Mouse (Mus musculus) Muller cell, postnatal 12 days (primary cell): ENCODE results near the gene Tbc1d8.

ENCODE experiments used
- DNase-seq: peaks from one replicate; pipeline ENCODE4 v3.0.0-alpha.2; 2015; ENCODE audit errors: inconsistent ontology term

Gene Tbc1d8

GRCm38 (mm10) chr1:39478896-39479200 lies 293 bp upstream of the Tbc1d8 start:
- DNase-seq, result no peak

GRCm38 (mm10) chr1:39477064-39477463 lies 1.5 kb downstream of the Tbc1d8 start:
- DNase-seq, result no peak

GRCm38 (mm10) chr1:39476341-39476740 lies 2.2 kb downstream of the Tbc1d8 start:
- DNase-seq, result no peak

- no peak for DNase-seq
Observed at GRCm38 (mm10) chr1:39474516-39474915, 4.0 kb downstream of the Tbc1d8 start.

GRCm38 (mm10) chr1:39471298-39471902 lies 7.2 kb downstream of the Tbc1d8 start:
- DNase-seq, result no peak

GRCm38 (mm10) chr1:39468982-39469381 lies 9.6 kb downstream of the Tbc1d8 start:
- DNase-seq, result no peak

- DNase-seq, result no peak
Observed at GRCm38 (mm10) chr1:39466526-39466925, 12.0 kb downstream of the Tbc1d8 start.

GRCm38 (mm10) chr1:39464760-39465159 lies 13.8 kb downstream of the Tbc1d8 start:
- DNase-seq, result no peak

GRCm38 (mm10) chr1:39462937-39463444 lies 15.6 kb downstream of the Tbc1d8 start:
- DNase-seq, result no peak

- DNase-seq, result no peak
Observed at GRCm38 (mm10) chr1:39462036-39462435, 16.5 kb downstream of the Tbc1d8 start.

GRCm38 (mm10) chr1:39460495-39460894 lies 18.1 kb downstream of the Tbc1d8 start:
- DNase-seq, result no peak

GRCm38 (mm10) chr1:39457887-39458874 lies 20.4 kb downstream of the Tbc1d8 start:
- no peak for DNase-seq

GRCm38 (mm10) chr1:39456421-39456853 lies 22.1 kb downstream of the Tbc1d8 start:
- no peak for DNase-seq

GRCm38 (mm10) chr1:39455350-39456023 lies 23.1 kb downstream of the Tbc1d8 start:
- DNase-seq, result no peak

- no peak for DNase-seq
Observed at GRCm38 (mm10) chr1:39454783-39455175, 23.8 kb downstream of the Tbc1d8 start.

- DNase-seq, result no peak
Observed at GRCm38 (mm10) chr1:39454108-39454782, 24.3 kb downstream of the Tbc1d8 start.

GRCm38 (mm10) chr1:39452203-39452602 lies 26.4 kb downstream of the Tbc1d8 start:
- DNase-seq, result no peak

GRCm38 (mm10) chr1:39450069-39450728 lies 28.4 kb downstream of the Tbc1d8 start:
- no peak for DNase-seq

- no peak for DNase-seq
Observed at GRCm38 (mm10) chr1:39449251-39449790, 29.2 kb downstream of the Tbc1d8 start.

- DNase-seq, result no peak
Observed at GRCm38 (mm10) chr1:39448819-39449218, 29.7 kb downstream of the Tbc1d8 start.

- no peak for DNase-seq
Observed at GRCm38 (mm10) chr1:39448238-39448637, 30.3 kb downstream of the Tbc1d8 start.
